Comparison of ENCODE assay signal across 9 mouse cellular contexts in genomic region chr2:157063241-157063700, GRCm38 (mm10). TPM values are rescaled to one million over a fixed set of nuclear protein-coding genes. Genes with fewer than 3 reads are reported as not detected.
DNase-seq lines count a peak whose midpoint lies in the region; ATAC-seq and TF ChIP-seq lines count a peak whose summit lies in the region.
"Had no signal": no experiment of that assay in that cellular context is flagged by ENCODE, and none has a peak within 500 bp of the region (broad histone marks: within the 10 kb centered on the region; RNA-seq: fewer than 3 reads in every experiment).

No protein-coding gene starts in this region.

- TF ChIP-seq CTCF in stomach, postnatal 0 days (IDR thresholded peaks at IDR 0.05; ENCODE audit: low read depth), result no peak

- no peaks in the 10 kb centered on the region for H3K9me3 ChIP-seq in stomach, embryonic 16.5 days (replicated peaks; ENCODE audit: control insufficient read depth, low read length)
- no peaks in the 10 kb centered on the region for H3K9me3 ChIP-seq in stomach, postnatal 0 days (ENCODE audit: control insufficient read depth, low read length)
- H3K9me3 ChIP-seq in heart, embryonic 14.5 days (ENCODE audit: control insufficient read depth, low read length), result no peaks in the 10 kb centered on the region
- H3K9me3 ChIP-seq in neural tube, embryonic 15.5 days (replicated peaks), result no peaks in the 10 kb centered on the region

- intact Hi-C loops in heart, postnatal 25 days (cut with DNase I), result no loop called here

- H3K4me3 ChIP-seq in stomach, embryonic 16.5 days (replicated peaks; ENCODE audit: low read length), result no peak overlapping the region
- H3K4me3 ChIP-seq in stomach, postnatal 0 days (ENCODE audit: low read depth, low read length), result no peak overlapping the region
- H3K4me3 ChIP-seq in heart, embryonic 14.5 days (ENCODE audit: control insufficient read depth in 1 of 2, insufficient read depth in 1 of 2, low read depth in 1 of 2, low read length in 2 of 2), result no peak overlapping the region
- no peak overlapping the region for H3K4me3 ChIP-seq in neural tube, embryonic 15.5 days (replicated peaks)

- 58% methylated on average over 4 of the region's 4 CpGs for WGBS in stomach, embryonic 16.5 days
- WGBS in stomach, postnatal 0 days, result 48% methylated on average over 4 of the region's 4 CpGs
- 70% methylated on average over 4 of the region's 4 CpGs for WGBS in heart, embryonic 14.5 days
- 72% methylated on average over 4 of the region's 4 CpGs for whole genome bisulfite sequencing in neural tube, embryonic 15.5 days

- no peak overlapping the region for H3K4me2 ChIP-seq in stomach, embryonic 16.5 days (ENCODE audit: low read depth, low read length)
- H3K4me2 ChIP-seq in stomach, postnatal 0 days (replicated peaks; ENCODE audit: low read depth), result no peak overlapping the region
- no peak overlapping the region for H3K4me2 ChIP-seq in heart, embryonic 14.5 days (ENCODE audit: low read length)
- no peak overlapping the region for H3K4me2 ChIP-seq in neural tube, embryonic 15.5 days

- no peaks in the 10 kb centered on the region for H3K27me3 ChIP-seq in stomach, embryonic 16.5 days (ENCODE audit: control insufficient read depth, insufficient read depth, low read length)
- H3K27me3 ChIP-seq in stomach, postnatal 0 days (ENCODE audit: control insufficient read depth, insufficient read depth, low read length), result no peaks in the 10 kb centered on the region
- H3K27me3 ChIP-seq in heart, embryonic 14.5 days (ENCODE audit: control insufficient read depth, insufficient read depth, low read length), result no peaks in the 10 kb centered on the region
- H3K27me3 ChIP-seq in neural tube, embryonic 15.5 days (replicated peaks), result no peaks in the 10 kb centered on the region

- H3K27ac ChIP-seq in stomach, embryonic 16.5 days (ENCODE audit: low read length), result peak overlapping the region; percentile 38; the same call in 1 of the 2 replicates
- H3K27ac ChIP-seq in stomach, postnatal 0 days (replicated peaks), result no peak overlapping the region
- H3K27ac ChIP-seq in heart, embryonic 14.5 days (replicated peaks in 1 of 2; ENCODE audit: control insufficient read depth in 1 of 2, insufficient read depth in 1 of 2, low read depth in 2 of 2, low read length in 2 of 2), result peak overlapping the region; percentile 2 to 19; a peak in 1 of 4 replicates
- H3K27ac ChIP-seq in neural tube, embryonic 15.5 days (replicated peaks), result peak overlapping the region; percentile 45; the same call in 1 of the 2 replicates

- DNase-seq in heart, adult 18-20 months, result peak; percentile 50 to 82
- DNase-seq in heart, postnatal 25 days (ENCODE audit: low spot score), result no peak
- no peak for DNase-seq in stomach, postnatal 0 days (ENCODE audit: low spot score)
- DNase-seq in ovary, postnatal 10 days (ENCODE audit: low spot score), result no peak
- DNase-seq in adipocyte (ENCODE audit: low spot score), result no peak

- ATAC-seq in stomach, embryonic 16.5 days (ENCODE audit: insufficient read depth, low FRiP score), result no peak
- no peak; the same call in 1 of the 2 replicates for ATAC-seq in stomach, postnatal 0 days (ENCODE audit: low FRiP score, low TSS enrichment)
- ATAC-seq in heart, embryonic 14.5 days (ENCODE audit: insufficient number of reproducible peaks, insufficient read depth, low FRiP score, low read depth), result no peak
- no peak for ATAC-seq in neural tube, embryonic 15.5 days (ENCODE audit: low FRiP score)

- H3K36me3 ChIP-seq in stomach, embryonic 16.5 days (ENCODE audit: control insufficient read depth, insufficient read depth, low read length), result 0 out of 2 replicates have a peak, but pooled peaks cover 5% of the 10 kb centered on the region
- no peaks in the 10 kb centered on the region; the same call in 1 of the 2 replicates for H3K36me3 ChIP-seq in stomach, postnatal 0 days (ENCODE audit: control insufficient read depth, insufficient read depth, low read length)
- peaks cover 20% of the 10 kb centered on the region for H3K36me3 ChIP-seq in heart, embryonic 14.5 days (ENCODE audit: control insufficient read depth, insufficient read depth, low read length)
- H3K36me3 ChIP-seq in neural tube, embryonic 15.5 days, result peaks cover 17% of the 10 kb centered on the region

- H3K9ac ChIP-seq in stomach, embryonic 16.5 days (ENCODE audit: low read length), result peak overlapping the region; percentile 31; the same call in 1 of the 2 replicates
- H3K9ac ChIP-seq in stomach, postnatal 0 days (ENCODE audit: low read length), result no peak overlapping the region
- peak overlapping the region; percentile 19; the same call in 1 of the 2 replicates for H3K9ac ChIP-seq in heart, embryonic 14.5 days (ENCODE audit: low read length)
- no peak overlapping the region for H3K9ac ChIP-seq in neural tube, embryonic 15.5 days (replicated peaks)

- peaks cover 64% of the 10 kb centered on the region for H3K4me1 ChIP-seq in stomach, embryonic 16.5 days (ENCODE audit: control insufficient read depth, insufficient read depth, low read length)
- peaks cover 25% of the 10 kb centered on the region for H3K4me1 ChIP-seq in stomach, postnatal 0 days (replicated peaks; ENCODE audit: control insufficient read depth, insufficient read depth)
- peaks cover 43 to 69% of the 10 kb centered on the region in 2 experiments for H3K4me1 ChIP-seq in heart, embryonic 14.5 days (ENCODE audit: control insufficient read depth in 2 of 2, insufficient read depth in 2 of 2, low read length in 2 of 2)
- H3K4me1 ChIP-seq in neural tube, embryonic 15.5 days, result peaks cover 64% of the 10 kb centered on the region

- TF ChIP-seq EP300 in stomach, postnatal 0 days (optimal IDR thresholded peaks at IDR 0.05), result no peak

RNA-seq across cellular contexts. Expression of gene Soga1, which starts 15.8 kb away (rescaled TPM):
- 10 to 100 TPM; 10.4 to 11.0 TPM for total RNA-seq in heart, adult 18-20 months (2021)
- total RNA-seq in heart, postnatal 25 days (2021), result 10 to 100 TPM; 11.9 to 14.1 TPM
- 2.1 and 2.6 TPM in 2 replicates for polyA plus RNA-seq in stomach, embryonic 16.5 days (2015; fragmentation: Nextera tagmentation; extraction: Ambion mirVana)
- polyA plus RNA-seq in stomach, postnatal 0 days (2015; fragmentation: Nextera tagmentation; extraction: Ambion mirVana), result 0.65 and 0.86 TPM in 2 replicates
- polyA plus RNA-seq in heart, embryonic 14.5 days (2014; fragmentation: Nextera tagmentation; extraction: Ambion mirVana), result 4.1 and 5.0 TPM in 2 replicates
- polyA plus RNA-seq in neural tube, embryonic 15.5 days (2015; fragmentation: Nextera tagmentation; extraction: Ambion mirVana), result 3.3 and 4.9 TPM in 2 replicates

RNA-seq across cellular contexts. Expression of gene Tldc2, which starts 23.6 kb away (rescaled TPM):
- not detected for total RNA-seq in heart, adult 18-20 months (2021)
- total RNA-seq in heart, postnatal 25 days (2021), result not detected
- polyA plus RNA-seq in stomach, embryonic 16.5 days (2015; fragmentation: Nextera tagmentation; extraction: Ambion mirVana), result not detected in 2 replicates
- polyA plus RNA-seq in stomach, postnatal 0 days (2015; fragmentation: Nextera tagmentation; extraction: Ambion mirVana), result not detected in 2 replicates
- polyA plus RNA-seq in heart, embryonic 14.5 days (2014; fragmentation: Nextera tagmentation; extraction: Ambion mirVana), result not detected in 2 replicates
- polyA plus RNA-seq in neural tube, embryonic 15.5 days (2015; fragmentation: Nextera tagmentation; extraction: Ambion mirVana), result 0.43 TPM in 1 of 2 replicates, not detected in the other
- polyA plus RNA-seq: liver, embryonic 16.5 days had no signal

RNA-seq across cellular contexts. Expression of gene Dsn1, which starts 56.3 kb away (rescaled TPM):
- total RNA-seq in heart, adult 18-20 months (2021), result 1 to 10 TPM; 1.7 to 2.3 TPM
- 1 to 10 TPM; 1.5 to 2.1 TPM for total RNA-seq in heart, postnatal 25 days (2021)
- polyA plus RNA-seq in stomach, embryonic 16.5 days (2015; fragmentation: Nextera tagmentation; extraction: Ambion mirVana), result 28.5 and 28.6 TPM in 2 replicates
- 7.9 and 8.6 TPM in 2 replicates for polyA plus RNA-seq in stomach, postnatal 0 days (2015; fragmentation: Nextera tagmentation; extraction: Ambion mirVana)
- 35.9 and 36.8 TPM in 2 replicates for polyA plus RNA-seq in heart, embryonic 14.5 days (2014; fragmentation: Nextera tagmentation; extraction: Ambion mirVana)
- polyA plus RNA-seq in neural tube, embryonic 15.5 days (2015; fragmentation: Nextera tagmentation; extraction: Ambion mirVana), result 8.3 and 13.8 TPM in 2 replicates

Comparison
In these comparisons a context has a peak if more than half of its experiments do, and no peak if none do; other contexts are left out.
1. DNase-seq: peak in heart, adult 18-20 months (2 of 2); none in heart, postnatal 25 days (single experiment), stomach, postnatal 0 days (single experiment), ovary, postnatal 10 days (single experiment) and adipocyte (single experiment).
2. H3K9ac ChIP-seq: peak in stomach, embryonic 16.5 days (single experiment) and heart, embryonic 14.5 days (single experiment); none in stomach, postnatal 0 days (single experiment) and neural tube, embryonic 15.5 days (single experiment).